Mouse (Mus musculus): ENCODE measurements around the gene Tspan17.

Gene Tspan17

GRCm38 (mm10) chr13:54808067-54808466 is 18.9 kb downstream of the Tspan17 start:
- no peak for DNase-seq

DNA sequence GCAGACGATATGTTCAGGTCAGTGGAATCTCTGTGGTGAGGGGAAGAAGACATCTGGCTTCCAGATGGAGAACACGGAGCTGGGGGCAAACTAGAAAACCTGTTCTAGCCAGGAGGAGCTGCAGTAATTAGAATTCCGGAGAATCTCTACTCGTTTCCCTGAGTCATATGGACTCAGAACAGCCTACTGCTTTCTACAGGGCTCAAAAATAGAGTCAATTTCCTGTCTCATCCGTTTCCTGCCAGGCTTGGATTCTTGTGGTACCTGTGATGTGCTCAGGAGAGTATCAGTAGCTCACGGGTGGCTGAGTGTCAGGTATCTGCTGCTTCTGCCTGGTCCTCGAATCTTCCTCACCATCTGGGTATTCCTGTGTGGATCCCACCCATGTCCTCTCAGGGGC is 22.3 kb downstream of the Tspan17 start:
- no peak for DNase-seq

DNA sequence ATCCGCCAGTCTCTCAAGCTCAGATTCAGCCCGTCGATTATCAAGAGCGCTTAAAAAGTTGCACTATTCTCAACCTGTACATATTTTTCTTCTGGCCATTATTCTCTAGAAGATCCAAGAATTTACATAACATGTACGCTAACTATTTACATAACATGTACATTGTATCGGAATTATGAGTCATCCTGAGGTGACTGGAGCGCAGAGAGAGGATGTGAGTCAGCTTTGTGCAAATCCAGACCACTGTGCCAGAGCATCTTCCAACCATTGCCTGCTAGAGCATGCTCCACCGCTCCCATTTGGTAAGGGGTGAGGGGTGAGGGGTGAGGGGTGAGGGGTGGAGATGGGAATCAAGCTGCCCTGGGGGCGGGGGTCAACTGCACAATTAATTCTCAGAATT is 24.2 kb downstream of the Tspan17 start:
- DNase-seq, result no peak

GRCm38 (mm10) chr13:54818399-54819254 is 29.4 kb downstream of the Tspan17 start:
- no peak for DNase-seq

DNA sequence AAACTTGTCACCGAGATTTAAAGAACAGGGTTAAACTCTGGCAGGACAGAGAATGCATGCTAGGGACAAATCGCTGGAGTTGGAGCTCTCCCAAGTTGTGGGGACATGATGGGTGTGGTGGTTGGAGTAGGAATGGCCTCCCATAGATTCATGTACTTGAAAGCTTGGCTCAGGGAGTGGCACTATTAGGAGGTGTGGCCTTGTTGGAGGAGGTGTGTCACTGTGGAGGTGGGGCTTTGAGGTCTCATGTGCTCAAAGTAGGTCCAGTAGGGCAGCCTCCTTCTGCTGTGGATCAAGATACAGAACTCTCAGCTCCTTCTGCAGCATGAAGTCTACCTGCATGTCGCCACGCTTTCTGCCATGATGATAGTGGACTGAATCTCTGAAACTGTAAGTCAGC is 31.9 kb downstream of the Tspan17 start:
- no peak for DNase-seq

- no peak for DNase-seq
Observed at GRCm38 (mm10) chr13:54821931-54822330, 32.8 kb downstream of the Tspan17 start.

- DNase-seq, result peak; percentile 9
Observed at GRCm38 (mm10) chr13:54824111-54824931, 35.1 kb downstream of the Tspan17 start.

- no peak for DNase-seq
Observed at GRCm38 (mm10) chr13:54827992-54828391, 38.8 kb downstream of the Tspan17 start.

DNA sequence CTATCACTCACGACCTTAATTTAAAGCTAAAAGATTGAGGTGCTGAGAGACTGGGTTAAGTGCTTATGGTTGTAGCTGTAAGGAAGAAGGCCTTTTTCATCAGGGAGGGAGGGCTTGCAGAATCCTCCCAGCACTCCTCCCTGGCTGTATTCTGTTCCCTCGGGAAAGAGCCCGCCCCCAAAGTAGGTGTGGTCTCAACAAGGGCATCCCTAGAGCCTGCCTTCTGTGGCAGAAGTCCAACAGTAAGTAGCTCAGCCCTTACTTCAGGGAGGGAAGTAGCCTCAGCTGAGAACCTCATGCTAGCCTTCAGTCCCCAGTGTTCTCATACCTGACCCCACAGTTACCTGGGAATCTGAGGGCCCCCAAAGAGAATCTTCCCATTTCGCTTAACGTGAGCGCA is 39.3 kb downstream of the Tspan17 start:
- DNase-seq, result peak; percentile 7

- peak; percentile 42 for DNase-seq
Observed at GRCm38 (mm10) chr13:54829450-54829849, 40.3 kb downstream of the Tspan17 start.

DNA sequence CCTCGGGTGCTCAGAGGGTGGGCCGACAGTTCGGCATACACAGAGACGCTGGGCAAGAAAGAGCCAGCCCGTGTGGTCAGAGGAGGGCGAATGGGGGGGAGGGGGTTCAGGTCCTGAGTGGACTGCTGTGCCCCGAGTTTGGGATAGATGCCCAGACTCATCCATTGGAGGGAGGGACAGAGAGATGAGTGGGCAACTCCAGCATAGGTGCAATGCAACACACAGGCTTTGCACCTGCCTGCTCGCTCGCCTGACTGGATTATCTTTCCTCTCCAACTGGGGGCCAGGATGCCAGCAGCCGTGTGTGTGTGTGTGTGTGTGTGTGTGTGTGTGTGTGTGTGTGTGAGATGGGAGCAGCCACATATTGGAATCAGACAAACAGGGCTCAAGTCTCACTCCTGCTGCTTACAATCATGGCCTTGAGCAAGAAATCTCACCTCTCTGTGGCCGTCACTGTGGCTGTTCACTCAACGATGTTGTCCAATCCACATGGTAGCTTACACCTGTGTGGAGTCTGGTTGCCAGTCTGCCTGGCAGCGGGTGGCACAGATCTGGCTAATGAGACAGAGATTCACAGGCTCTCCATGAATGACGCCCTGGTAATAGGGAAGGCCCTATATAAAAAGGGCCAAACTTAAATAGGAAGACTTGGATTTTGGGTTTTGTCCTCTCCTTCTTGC is 47.3 kb downstream of the Tspan17 start:
- no peak for DNase-seq

GRCm38 (mm10) chr13:54837061-54837460 is 47.9 kb downstream of the Tspan17 start:
- DNase-seq, result no peak

DNA sequence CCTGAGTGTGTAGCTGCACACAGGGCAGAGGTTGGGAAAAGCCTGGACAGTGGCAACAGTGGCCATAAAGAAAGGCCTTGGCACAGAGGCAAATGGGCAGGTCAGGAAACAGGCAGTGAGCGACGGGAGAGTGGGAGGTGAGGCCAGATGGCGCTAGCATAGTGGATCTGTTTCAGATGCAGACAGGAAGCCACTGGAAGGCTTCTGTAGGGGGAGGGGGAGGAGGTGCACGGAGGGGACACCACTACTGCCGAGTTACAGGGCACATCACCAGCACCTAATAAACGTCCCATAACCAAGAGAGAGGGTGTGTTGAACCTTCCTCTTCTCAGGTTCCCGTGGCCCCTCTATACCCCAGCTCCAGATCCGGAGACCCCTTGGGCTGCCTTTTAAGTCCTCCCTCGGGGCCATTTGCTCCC is 48.3 kb downstream of the Tspan17 start:
- DNase-seq, result no peak

DNA sequence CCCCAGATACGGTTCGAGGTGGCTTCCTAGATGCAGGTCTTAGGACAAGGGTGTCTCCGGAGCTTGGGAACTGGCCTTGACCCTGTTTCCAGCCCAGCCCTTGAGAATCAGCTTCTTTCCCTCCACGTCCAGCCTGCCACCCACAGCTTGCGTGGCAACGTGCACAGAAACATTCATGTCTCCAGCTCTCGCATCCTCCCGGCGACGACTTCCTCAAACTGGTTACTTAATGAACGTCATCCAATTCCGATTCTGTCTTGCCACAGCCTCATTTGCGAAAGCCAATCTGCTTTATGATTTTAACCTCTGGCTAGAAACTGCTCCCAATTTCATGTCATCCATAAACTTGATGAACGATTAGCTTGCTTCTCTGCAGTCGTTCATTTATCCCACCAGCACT is 49.4 kb downstream of the Tspan17 start:
- DNase-seq, result no peak

DNA sequence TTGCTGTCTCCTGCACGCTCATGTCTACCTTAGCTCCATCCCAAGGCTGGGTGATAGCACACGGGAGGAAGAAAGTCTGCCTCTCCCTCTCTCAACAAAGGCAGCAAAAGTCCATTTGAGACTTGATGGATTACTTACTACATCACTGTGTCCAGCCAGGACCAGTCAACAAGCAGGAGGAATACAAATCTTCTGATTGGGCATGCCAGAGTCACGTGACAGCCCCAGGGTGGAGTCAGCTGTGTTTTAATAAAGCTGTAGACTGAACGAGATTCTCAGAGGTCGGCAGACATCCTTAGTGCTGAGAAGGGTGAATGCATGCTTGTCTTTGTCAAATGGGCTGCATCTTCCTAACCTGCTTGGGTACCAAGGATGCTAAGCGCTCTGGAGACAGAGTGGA is 50.0 kb downstream of the Tspan17 start:
- DNase-seq, result no peak

DNA sequence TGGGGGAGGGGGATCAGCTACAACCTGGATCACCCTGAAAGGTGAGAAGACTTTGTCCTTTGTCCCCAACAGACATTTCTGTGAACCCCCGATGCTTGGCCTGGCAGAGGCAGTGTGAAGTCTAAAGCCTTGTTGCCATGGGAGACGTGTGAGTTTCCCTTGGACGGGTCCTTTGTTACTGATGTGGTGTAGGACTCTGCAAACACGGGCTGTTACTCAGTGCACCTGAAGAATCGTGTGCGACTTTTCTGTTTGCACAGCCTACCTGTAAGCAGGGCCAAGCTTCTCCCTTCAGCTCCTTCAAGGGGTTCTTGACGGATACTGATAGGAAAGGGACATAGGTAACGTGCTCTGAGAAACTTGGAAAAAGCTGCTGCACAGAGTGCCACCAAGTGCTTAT is 55.4 kb downstream of the Tspan17 start:
- no peak for DNase-seq
